Mouse (Mus musculus): ENCODE results near the gene Scaf4.

- TF ChIP-seq CTCF (IDR thresholded peaks at IDR 0.05; ENCODE audit: extremely low read depth, insufficient read depth, insufficient read length, insufficient replicate concordance) (no peak), POLR2A (IDR thresholded peaks at IDR 0.05; ENCODE audit: low read depth, low read length) (no peak)
Observed at GRCm38 (mm10) chr16:90204868-90205267, 79.4 kb downstream of the Scaf4 start.
